Mouse (Mus musculus): ENCODE results near the gene Tec.
"Not testable (repeated sequence)": the region's sequence is repeated elsewhere in the genome, so short reads cannot be mapped to it uniquely, and the experiment has no call there.

Gene Tec

DNA sequence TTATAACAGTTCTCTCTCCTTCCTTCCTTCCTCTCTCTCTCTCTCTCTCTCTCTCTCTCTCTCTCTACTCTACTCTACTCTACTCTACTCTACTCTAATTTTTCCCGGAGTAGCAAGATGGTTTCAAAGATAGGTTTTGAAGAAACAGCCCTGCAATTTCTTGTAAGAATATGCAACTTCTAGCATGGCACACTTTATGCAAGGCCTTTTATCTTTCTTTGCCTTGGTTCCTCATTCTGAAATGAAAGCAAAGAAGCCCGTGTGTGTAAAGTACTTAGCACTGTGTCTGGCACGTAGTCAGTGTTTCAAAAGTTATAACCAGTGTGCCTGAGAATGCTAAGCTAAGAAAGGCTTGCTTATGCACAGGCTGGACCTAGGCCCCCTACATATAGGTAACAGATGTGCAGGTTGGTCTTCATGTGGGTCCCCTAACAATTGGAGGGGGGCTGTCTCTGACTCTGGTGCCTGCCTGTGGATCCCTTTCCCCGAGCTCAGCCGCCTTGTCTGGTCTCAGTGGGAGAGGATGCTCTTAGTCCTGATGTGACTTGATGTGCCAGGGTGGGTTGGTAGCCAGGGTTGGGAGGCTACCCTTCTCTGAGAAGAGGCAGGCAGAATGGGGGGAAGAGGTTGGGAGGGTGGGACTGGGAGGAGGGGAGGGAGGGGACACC lies 49.6 kb downstream of the Tec start:
- DNase-seq = no peak

DNA sequence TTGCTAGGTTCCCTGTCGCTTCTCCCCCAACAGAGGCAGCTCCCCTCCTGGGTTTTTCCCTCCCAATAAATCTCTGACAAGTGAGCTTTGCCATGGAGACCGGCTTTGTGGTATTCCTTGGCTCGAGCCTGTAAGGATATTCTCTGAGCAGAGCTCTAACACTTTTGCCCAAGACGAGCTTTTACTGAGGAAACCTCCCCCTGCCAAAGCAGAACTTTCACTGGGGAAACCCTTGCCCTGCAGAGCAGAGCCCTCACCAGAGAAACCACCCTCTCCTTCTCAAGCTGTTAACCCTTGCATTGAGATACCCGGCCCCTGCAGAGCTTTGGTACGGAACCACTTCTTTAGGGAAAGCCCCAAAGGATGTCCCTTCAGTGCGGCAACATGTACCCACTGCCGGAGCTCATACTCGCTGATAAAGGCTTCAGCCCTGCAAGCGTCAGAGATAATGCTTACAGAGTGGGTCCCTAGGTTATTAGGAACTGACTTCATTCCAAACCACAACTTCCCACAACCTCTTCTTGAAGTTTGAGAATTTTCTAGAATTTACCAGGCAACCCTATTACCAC lies 50.7 kb downstream of the Tec start:
- no peak for DNase-seq

DNA sequence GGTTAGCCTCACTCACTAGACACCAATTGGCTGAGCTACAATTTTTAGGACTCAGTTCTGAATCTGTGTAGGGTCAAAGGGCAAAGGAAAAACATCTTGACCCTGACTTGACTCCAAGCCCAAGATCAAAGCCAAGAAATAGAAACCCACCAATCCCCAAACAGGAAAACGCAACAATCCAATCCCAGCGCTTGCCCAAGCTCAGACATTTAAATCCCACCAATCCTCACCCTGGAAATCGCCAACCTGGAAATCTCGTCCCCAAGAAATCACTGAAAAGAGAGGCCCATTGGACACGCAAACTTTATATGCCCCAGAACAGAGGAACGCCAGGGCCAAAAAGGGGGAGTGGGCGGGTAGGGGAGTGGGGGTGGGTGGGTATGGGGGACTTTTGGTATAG lies 51.3 kb downstream of the Tec start:
- not testable (repeated sequence) for DNase-seq

DNA sequence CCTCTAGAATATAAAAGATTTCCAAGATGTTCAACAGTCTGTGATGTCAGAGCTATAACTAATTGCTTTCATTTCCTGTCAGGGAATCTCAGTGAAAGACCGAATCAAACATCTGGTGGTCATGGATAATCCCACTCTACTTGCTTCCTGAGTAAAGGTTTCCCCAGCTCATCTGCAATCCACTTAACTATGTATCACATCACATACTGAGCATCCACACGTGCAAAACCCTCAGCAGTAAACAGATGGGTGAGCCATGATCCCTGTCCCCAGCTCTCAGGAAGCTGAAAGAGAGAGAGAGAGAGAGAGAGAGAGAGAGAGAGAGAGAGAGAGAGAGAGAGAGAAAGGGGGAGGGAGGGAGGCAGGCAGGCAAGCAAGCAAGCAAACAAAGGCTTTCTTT lies 51.8 kb downstream of the Tec start:
- no peak for DNase-seq

DNA sequence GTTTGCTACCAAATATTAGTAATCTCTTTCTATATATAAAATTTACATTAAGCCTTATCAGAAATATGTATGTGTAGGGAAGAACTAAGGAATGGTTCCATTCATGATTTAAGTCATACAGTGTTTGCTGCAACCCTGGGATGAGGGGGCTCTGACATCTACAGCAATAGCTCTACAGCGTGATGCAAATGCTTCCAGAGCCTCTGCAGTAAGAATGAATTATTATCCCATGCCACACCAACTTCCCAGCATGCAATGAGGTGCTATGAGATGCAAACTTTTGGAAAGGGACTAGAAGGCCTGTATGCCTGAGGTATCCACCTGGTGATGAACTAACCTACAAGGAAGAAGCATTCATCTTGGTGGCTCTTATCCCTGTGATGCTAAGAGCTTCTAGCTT lies 52.2 kb downstream of the Tec start:
- DNase-seq = no peak

DNA sequence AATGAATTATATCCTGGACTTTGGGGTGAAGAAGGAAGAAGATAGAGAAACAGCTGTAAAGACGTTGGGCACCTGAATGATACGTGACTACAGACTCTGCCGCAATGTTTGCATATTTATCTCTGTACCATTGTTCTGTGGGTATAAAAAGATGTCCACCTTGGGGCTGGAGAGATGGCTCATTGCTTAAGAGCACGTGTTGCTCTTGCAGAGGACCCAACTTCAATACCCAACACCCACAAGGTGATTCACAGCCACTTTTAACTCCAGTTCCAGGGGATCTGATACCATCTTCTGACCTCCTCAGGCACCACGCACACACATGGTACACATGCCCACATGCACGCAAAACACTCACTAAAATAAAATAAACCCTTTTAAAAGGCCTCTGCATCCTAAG lies 52.9 kb downstream of the Tec start:
- DNase-seq = no peak

DNA sequence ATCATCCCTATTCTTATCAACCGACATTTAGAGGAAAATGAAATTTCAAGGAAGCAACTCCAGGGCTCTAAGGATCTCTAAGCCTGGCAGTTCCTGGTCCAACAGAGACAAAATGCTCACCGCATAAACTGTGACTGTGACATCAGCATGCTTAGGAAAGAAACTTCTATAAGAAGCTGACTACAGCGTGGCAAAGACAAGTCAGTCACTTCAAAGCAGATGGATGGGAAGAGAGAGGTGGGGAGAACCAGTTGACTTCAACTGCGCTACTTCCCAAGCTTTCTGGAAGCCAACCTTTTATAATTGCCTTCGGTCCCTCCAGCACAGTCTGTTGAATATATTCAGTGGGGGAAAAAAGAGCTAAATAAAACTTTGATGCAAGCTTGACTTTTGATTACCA lies 54.2 kb downstream of the Tec start:
- DNase-seq = no peak

DNA sequence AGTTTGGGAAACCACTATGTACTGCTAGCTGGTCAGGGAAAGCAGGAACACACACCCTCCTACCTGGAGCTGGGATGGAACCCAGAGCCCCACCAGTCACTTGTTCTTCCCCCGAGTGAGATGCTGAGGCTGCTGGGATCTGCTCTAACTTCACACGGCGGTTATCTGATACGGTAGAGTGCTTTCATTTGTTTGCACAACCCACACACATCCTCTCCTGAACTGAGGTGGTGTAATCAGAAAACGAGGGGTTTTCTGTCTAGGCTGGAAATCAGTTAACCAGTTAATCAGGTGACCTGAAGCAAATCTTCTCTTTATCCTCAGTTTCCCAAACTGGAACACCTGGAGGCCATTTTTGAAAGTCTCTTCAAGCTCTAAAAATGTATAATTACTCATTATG lies 55.4 kb downstream of the Tec start:
- DNase-seq = no peak

DNA sequence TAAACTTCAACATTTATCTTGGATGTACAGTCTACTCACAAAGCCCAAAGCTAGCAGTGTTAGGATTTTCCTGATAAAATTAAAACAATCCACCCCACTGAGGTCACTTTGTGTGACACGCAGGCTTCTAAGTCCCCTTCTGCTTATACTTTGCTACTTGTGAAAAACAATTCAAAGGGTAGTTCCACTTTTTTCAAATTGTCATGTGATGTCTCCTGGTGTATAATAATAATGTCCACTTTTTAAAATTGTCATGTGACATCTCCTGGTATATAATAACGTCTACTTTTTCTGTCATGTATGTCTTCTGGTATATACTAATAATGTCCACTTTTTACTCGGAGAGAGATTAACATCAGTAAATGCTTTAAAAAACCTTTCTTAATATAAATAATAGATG lies 56.0 kb downstream of the Tec start:
- DNase-seq = no peak

DNA sequence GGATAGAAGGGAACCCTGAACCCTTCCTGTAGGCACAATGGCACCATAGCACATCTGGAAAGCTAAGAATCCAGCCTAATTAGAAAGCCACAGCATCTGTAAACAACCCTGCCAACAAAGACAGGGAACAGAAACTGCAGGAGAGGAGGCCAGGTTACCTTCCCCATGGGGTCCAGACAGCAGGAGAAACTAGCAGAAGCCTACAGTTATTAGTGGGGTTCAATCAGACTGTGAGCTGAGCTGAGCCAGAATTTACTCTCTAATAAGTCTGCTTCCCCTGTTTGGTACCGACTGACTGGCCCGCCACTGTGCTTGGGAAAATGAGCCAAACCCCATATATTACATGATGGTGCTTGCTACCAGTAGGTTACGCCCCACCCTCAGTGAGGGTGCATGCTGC lies 56.9 kb downstream of the Tec start:
- DNase-seq = no peak

DNA sequence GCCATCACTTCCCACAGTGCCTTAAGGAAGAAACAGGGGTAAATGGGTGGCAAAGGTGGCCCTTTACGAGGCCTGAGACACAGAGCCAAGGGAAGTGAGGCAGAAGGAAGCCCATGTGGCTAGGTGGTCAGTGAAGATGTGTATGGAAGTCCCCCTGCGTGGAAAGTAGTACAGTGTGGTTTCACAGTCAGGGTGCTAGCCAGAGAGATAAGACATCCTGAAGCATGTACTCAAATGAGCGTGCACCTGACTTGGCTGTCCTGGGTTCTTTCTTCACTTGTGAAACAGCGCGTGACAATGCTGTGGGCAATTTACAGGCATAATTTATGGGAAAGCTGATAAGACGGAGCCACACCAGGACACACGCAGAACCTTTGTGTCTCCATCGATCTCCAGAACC lies 57.3 kb downstream of the Tec start:
- DNase-seq = no peak

DNA sequence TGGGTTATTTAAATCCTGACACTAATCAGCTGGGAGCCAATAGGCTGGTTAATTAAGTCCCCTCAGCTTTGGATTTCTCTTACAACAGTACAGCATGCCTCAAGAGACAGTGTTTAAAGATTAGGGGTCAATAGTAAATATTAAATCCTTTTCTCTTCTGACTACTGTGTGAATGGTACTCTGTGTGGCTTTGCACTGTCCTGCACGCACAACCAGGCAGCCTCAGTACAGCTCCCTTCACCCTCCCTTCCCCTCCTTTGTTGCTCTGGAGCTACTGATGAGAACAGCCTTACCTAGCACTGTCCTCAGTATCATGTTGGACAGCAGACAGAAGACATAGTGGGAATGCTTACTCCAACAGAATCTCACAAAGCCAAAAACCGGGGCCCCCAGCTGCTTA lies 58.8 kb downstream of the Tec start:
- no peak for DNase-seq

DNA sequence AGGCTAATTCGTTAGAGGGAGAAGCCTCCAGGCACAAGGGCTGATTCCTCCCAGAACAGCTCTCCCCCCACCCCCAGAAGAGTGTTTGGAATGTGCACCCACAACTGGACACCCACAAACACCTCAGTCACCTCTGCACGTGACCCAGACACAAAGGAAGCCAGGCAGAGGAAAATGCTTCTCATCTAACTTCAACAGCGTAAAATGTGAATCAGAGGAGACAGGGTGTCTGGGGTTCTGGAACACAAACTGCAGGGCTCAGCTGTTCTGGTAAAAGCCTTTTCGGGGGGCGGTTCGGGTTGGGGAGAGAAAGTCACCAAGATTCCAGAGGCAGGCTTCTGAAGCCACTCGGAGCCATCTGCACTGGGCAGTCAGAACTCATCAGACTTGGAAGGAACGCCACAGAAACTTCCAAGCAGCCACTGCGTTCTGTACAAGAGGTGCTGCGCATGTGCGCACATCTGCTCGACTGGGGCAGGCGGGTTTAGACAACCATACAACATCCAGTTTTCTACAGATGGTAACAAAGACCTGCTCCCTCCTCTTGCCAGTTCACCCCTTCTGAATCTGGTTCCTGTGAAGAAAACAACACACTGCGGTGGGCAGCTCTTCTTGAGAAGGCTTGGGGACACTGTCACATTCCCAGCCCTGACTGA lies 59.7 kb downstream of the Tec start:
- peak; percentile 33 for DNase-seq

DNA sequence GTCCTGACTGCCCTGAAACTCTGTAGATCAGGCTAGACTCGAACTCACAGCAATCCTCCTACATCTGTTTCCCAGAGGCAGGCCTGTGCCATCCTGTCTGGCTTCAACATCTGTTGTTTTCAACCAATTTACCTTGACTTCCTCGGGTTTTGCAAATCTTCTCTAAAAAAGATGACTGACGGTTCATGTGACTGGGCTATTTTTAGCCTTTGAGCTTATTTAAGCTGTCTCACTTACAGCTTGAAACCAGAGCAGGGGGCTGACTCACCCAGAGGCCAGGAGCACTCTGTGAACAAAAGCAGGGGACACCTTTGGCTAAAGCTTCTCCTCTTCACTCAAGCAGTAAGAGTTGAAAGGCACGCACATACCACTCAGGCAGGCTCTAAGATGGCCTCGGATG lies 65.4 kb downstream of the Tec start:
- DNase-seq = no peak

DNA sequence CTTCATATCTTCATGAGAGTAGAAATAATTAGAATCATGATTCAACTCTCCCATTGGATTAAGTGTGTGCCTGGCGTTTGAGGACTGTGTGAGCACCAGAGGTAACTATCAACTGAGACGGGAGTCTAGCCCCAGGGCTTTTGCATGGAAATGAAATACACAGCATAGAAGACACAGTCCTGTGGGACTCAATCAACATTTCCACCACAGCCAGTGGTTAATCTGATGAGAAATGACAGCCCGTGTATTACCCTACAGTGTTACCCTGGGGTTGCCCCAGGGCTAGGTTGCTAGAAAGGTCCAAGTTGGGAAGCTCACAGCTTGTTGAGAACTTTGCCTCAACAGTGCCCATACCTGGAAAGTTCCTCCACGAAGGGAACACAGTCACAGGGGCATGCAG lies 69.7 kb downstream of the Tec start:
- DNase-seq = no peak

DNA sequence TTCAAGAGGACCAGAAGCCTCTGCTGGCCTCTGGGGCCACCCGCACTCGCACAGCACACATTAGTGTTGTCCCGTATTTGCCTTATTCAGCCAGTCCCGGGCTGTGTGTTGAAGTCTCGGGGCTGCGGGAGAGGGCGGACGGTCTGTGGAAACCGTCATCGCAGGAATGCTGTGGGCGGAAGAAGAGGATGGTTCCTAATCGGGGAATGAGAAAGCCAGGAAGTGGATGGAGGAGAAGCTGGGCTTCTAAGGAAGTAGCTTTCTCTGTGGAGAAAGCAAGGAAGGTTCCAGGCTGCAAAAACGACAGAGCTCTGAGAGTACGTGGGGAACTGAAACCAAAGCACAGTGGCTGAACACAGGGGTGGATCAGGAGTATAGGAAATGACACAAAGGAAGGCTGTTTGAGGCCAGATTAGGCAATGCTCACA lies 72.1 kb downstream of the Tec start:
- peak; percentile 42 for DNase-seq

DNA sequence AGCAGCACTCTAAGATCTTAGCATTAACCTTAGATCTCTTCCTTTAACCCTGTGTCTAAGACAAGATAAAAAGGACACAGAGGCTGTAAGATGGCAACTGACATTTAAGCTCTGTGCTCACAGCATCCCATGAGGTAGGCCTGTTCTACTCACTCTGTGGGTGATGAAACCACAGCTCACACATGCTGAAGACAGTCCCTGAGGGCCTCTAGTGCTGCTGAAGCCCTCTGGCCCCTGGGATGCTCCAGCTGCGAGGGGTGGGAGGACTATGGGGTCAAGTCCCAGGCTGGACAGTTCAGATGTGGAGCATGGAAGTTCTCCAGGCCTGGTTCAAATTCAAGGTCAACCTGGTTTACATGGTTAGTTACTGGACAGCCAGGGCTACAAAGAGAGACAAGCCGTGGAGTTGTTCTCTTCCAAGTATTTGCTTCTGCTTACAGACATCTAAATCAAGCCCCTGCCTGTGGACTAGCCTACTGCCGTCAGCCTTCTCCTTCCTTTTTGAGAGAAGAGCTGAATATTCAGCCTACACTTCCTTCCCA lies 74.9 kb downstream of the Tec start:
- DNase-seq = no peak

DNA sequence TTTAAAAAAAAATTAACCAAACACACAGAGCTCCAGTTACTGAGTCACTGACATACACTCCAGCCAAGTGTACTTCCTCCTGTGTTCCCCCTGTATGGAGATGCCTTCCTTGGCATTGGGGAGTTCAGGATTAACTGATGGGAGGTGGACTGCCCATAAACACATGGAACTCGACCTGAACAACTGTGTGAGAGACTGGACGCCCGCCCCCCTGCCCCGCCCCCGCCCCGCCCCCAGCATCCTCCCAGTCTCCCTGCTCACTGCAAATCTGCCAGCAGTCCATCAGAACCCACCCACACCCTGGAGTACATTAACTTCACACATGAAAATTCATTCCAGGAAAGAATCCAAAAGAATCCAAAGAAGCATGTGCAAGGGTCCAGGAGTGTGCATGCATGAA lies 76.5 kb downstream of the Tec start:
- no peak for DNase-seq

DNA sequence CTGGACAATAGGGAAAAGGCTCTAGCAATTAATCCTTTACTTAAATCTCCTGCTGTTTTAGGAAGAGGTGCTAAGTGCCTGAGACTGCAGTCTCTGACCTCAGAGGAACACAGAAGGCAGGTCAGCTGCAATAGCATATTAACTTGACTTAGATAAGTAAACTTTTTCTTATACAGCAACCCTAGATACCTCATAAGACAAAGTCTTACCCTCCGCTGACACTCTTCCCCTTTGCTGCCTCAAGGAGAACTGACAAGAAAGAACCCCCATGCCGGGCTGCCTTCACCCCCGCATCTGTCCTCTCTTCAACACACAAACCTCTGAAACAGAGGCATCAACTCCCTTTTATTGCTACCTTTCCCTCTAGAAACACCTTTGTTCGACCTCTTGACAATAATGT lies 76.9 kb downstream of the Tec start:
- no peak for DNase-seq

DNA sequence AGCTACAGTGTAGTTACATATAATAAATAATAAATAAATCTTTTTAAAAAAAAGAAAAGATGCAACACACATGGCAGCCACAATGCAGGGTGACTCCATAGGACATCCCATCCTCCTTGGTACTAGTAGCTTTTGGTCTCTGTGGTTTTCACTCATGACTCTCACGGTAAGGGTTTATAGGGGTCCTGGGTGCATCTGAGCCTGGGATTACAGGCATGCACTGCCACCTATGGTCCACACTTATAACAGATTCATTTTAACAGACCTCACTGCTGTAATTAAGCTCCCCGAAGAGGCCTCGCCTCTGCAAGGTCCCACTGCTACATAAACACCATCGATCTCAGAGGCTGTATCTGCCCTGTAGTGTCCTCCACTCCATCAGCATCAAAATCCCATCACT lies 82.8 kb downstream of the Tec start:
- no peak for DNase-seq

DNA sequence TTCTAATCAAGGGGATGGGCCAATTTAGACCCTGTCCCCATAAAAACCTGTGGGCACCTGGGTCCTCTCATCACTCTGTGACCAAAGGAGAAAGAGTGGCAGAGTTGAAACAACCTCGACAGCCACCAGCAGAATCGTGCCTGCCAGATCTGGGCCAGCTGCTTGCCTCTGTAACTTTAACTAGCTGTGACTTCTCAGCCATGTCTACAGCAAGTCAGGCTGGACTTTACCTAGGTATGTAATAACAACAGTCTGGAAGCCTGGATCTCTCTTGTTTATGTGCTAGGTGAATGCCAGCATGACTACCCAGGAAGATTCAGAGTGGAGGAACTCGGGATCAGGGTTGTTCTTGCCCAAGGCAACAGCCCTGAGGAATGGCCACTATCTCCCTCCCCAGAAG lies 83.6 kb downstream of the Tec start:
- no peak for DNase-seq

DNA sequence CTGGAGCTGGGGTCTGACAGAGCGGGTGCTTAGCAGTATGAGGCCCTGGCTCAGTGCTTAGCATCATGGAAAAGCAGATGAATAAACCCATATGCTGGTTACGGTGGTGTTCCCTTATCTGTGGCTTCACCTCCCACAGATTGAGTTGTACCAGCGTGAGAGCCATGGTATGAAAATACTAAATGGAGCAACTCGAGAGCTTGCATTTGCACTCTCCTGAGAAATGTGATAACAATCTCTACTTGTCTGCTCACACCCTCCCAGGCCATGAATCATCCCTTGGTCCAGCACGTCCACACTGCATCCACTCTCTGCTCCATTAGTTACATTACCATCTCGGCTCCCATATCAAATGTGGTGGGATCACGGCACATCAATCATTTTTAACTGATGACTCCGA lies 84.3 kb downstream of the Tec start:
- DNase-seq = no peak

DNA sequence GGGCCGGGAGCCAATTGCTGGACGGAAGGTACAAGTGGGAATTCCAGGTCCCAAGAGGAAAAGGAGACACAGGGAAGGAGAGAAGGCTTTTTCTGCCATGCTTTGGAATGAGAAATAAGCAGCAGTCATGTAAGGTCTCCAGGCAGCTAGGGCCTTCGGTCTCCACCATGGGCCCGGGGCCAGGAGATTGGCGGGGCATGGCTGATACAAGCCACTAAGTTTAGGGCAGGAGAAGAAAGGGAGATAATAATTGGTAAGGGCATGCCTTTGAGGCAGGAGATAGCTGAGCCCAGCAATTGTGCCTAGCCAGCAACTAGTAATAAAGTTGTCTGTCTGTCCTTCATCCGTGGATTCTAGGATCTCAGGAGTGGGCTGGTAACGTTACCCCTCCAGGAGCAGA lies 85.2 kb downstream of the Tec start:
- DNase-seq = no peak

DNA sequence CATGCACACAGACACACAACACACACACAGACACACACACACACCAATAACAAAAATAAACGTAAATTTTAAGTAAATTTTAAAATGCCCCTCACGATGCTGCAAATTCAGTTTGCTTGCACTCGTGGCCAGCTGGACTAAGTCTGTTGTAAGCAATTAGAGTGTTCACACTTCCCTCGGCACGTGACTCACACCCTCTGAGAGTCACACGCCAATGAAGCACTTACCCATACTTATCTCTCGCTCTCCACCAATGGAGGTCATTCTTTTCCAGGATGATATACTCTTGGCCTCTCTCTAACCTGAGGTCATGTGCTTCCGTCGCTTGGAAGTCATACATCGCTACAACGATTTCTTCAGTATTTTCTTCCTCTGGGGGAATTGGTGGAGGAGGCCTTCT lies 86.5 kb downstream of the Tec start:
- DNase-seq = no peak

DNA sequence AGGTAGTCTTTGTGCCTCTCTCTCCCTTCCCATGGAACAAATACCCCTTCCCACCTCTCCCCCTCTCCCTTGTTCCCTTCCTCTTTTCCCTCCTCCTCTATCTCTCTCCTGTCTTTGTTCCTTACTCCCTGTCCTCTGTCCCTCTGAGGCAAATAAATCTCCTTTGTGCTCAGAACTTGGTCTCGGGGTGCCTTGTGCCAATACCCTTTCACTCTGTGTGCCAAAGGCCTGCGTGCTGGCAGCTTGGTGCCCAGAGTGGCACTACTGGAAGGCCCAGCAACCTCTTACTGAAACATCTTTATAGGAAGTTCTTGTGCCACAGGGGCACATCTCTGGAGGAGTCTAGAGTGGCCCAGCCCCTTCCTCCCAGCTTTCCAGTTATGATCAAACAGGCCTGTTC lies 91.7 kb downstream of the Tec start:
- DNase-seq = no peak

Measured in lung, postnatal 14 days (tissue).